Mouse (Mus musculus) G1E (cell line): ENCODE measurements around the gene Gab1.

ENCODE experiments used
- CTCF ChIP-seq: IDR thresholded peaks from 2 replicates; pipeline ENCODE4 v1.5.1; 2012; ENCODE audit warnings: low read depth, low read length, inconsistent platforms, mixed read lengths
- POLR2AphosphoS5 ChIP-seq: IDR thresholded peaks from 2 replicates; pipeline ENCODE4 v1.6.1; 2012; ENCODE audit warnings: low read depth, low read length, inconsistent platforms; ENCODE audit not compliant: insufficient replicate concordance

- TF ChIP-seq CTCF (no peak), POLR2AphosphoS5 (no peak)
Observed at GRCm38 (mm10) chr8:80838199-80838598, 42.1 kb downstream of the Gab1 start.
